Mouse (Mus musculus): Measurements from ENCODE around the gene Pofut2.
"Not testable (repeated sequence)": the region's sequence is repeated elsewhere in the genome, so short reads cannot be mapped to it uniquely, and the experiment has no call there.

The Pofut2 gene

DNA sequence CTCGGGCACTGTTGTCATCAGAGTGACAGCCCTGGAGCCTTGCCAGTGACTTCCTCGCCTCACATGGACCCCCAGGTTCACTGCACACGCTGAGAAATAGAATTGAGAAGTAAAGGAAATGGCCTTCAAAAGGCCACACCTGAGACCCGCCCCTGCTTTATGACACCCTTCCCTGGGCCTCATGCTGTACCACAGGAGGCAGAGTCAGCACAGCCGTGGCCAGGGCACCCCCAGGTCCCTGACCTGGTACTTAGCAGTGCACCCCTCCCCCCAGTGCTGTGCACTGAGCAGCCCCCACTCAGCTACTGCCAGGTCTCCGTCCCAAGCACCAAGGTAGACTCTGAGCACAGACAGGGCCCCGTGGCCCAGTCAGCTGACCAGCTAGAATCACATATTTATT lies 10.1 kb downstream of the Pofut2 start:
- DNase-seq (ENCODE audit: low spot score), result no peak

GRCm38 (mm10) chr10:77272980-77273730 lies 14.1 kb downstream of the Pofut2 start:
- DNase-seq (ENCODE audit: low spot score), result no peak

GRCm38 (mm10) chr10:77273798-77274197 lies 14.8 kb downstream of the Pofut2 start:
- DNase-seq (ENCODE audit: low spot score), result no peak

- DNase-seq (ENCODE audit: low spot score), result not testable (repeated sequence)
These were observed 23.1 kb downstream of the Pofut2 start for GRCm38 (mm10) chr10:77282085-77282484.

DNA sequence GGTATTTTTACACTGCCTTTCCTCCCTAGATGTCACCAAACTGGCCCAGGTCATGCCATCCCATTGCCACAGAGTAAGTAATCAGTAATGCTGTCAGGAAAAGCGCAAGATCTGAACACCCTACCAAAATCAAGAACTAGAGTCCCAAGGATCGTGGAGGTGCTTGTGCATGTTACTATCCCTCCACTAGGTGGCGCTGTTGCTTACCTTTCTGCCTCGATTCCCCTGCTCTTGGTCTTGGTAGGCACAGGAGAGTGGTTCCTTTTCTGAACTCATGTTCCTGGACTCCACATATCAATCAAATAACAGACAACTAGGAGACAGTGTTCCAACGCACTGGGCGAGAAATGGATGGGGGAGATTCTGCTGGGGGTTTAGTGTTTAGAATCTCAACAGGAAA lies 23.8 kb downstream of the Pofut2 start:
- DNase-seq (ENCODE audit: low spot score), result peak; percentile 82

- no peak for DNase-seq (ENCODE audit: low spot score)
These were observed 25.8 kb downstream of the Pofut2 start for GRCm38 (mm10) chr10:77284832-77285231.

DNA sequence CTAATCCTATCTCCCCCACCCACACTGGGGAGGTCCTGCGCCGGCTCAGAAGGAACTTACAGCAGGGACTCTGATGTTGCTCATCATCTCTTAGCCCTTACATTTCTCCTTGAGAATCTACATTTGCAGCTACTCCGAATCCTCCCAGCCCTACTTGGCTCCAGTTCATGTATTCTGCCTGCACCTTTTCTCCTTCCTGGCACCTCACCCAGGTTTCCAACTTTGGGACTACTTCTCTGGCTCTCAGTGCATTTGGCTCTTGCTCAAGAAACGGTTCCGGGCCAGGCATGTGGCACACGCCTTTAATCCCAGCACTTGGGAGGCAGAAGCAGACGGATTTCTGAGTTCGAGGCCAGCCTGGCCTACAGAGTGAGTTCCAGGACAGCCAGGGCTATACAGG lies 28.6 kb downstream of the Pofut2 start:
- no peak for DNase-seq (ENCODE audit: low spot score)

GRCm38 (mm10) chr10:77288639-77289195 lies 29.7 kb downstream of the Pofut2 start:
- DNase-seq (ENCODE audit: low spot score), result no peak

- no peak for DNase-seq (ENCODE audit: low spot score)
These were observed 30.5 kb downstream of the Pofut2 start for GRCm38 (mm10) chr10:77289559-77289958.

- no peak for DNase-seq (ENCODE audit: low spot score)
These were observed 31.8 kb downstream of the Pofut2 start for GRCm38 (mm10) chr10:77290624-77291366.

GRCm38 (mm10) chr10:77294691-77295090 lies 35.7 kb downstream of the Pofut2 start:
- no peak for DNase-seq (ENCODE audit: low spot score)

DNA sequence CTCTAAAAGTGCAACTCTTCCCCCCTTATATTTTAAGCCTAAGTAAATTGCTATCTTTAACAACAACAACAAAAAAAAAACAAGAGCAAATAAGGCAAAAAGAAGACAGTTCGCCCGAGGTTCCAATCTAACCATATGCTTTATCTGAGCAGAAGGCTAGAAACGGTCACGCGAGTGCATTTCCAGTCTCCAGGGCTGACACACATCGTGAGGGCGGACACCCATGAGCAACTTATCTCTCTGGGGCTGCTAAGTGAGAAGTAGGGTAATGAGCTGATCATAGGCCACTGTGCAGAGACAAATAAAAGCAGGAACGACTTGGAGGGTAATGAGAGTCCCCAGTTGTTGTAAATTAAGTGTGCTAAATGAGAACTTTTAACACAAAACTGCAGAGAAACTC lies 39.6 kb downstream of the Pofut2 start:
- DNase-seq (ENCODE audit: low spot score), result no peak

- no peak for DNase-seq (ENCODE audit: low spot score)
These were observed 40.2 kb downstream of the Pofut2 start for GRCm38 (mm10) chr10:77299194-77299593.

GRCm38 (mm10) chr10:77300237-77300933 lies 41.4 kb downstream of the Pofut2 start:
- no peak for DNase-seq (ENCODE audit: low spot score)

DNA sequence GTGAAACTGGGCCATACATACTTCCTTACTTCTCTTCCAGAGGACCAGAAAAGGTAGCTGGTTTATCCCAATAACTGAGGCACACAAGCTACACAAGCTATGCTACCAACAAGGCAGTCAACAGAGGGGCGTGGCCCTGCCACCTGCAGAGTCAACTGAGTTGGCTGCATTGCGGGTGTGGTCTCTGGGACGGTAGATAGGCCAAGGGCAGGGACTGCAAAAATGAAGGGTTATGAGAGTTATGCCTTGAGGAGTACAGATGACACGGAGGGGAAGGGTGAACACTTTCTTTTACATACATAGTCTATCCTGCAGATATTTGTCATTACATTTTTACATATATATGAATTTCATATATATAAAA lies 41.9 kb downstream of the Pofut2 start:
- DNase-seq (ENCODE audit: low spot score), result no peak

DNA sequence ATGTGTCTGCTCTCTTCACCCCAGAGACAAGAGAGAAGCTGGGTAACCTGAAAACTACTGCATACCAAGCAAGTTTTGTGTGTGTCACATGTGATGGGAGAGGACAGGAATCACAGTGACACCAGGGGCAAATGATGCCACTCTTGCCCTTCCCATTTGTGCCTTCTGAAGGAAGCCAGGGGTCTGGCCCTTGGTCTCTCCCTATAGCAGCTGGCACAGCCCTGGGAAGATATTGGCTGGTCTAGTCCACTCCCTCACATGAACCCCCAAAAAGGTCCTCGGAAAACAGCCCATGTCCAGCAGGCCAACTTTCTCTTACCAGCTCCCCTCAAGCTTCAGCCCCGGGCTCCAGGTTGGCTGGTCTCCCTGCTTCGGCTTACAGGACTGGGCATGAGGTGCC lies 45.3 kb downstream of the Pofut2 start:
- no peak for DNase-seq (ENCODE audit: low spot score)

DNA sequence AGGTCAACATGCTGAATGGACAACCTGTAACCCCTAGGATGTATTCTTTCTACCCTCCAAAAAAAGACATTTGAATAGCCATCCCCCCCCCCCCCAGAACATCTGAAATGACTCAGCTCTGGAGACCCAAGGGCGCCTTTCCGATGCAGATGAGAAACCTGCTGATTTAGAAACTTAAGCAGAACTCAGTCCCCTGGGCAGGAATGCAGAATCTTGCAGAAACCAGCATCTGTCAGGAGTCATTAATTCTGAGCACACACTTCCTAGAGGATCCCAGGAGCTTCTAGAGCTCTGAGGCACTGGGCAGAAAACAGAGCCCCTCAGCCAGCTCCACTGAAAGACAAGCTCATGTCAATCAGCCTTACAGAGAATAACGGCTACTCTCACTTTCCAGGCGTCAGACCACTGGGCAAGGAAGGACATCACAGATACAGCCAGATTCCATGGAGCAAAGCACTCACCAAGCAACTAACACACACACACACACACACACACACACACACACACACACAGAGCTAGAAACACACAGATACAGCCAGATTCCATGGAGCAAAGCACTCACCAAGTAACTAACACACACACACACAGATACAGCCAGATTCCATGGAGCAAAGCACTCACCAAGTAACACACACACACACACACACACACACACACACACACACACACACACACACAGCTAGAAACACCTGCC lies 46.0 kb downstream of the Pofut2 start:
- DNase-seq (ENCODE audit: low spot score), result no peak

GRCm38 (mm10) chr10:77305766-77306165 lies 46.7 kb downstream of the Pofut2 start:
- no peak for DNase-seq (ENCODE audit: low spot score)

GRCm38 (mm10) chr10:77308978-77309377 lies 50.0 kb downstream of the Pofut2 start:
- DNase-seq (ENCODE audit: low spot score), result no peak

DNA sequence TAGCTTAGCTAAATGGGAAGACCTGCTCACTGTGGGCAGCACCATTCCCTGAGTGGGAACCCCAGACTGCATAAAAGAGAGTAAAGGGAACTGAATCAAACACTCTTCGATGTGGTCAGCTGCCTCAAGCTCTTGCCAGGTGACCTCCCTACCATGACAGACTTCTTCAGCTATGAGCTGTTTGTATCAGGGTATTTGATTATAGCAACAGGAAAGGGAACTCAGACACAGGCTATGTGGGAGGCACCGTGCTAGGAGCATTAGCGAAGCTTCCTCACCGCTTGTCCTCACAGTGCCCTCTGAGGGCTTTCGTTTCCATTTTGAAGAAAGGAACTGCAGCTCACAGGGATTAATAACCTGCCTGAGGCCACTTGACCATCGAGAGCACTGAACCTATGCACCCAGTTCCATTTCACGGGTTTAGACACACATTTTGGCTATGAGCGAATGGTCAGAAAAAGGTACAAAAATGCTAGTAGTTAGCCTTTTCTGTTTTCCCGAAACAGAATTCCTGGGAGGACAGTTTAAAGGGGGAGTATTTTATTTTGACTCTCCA lies 55.8 kb downstream of the Pofut2 start:
- no peak for DNase-seq (ENCODE audit: low spot score)

DNA sequence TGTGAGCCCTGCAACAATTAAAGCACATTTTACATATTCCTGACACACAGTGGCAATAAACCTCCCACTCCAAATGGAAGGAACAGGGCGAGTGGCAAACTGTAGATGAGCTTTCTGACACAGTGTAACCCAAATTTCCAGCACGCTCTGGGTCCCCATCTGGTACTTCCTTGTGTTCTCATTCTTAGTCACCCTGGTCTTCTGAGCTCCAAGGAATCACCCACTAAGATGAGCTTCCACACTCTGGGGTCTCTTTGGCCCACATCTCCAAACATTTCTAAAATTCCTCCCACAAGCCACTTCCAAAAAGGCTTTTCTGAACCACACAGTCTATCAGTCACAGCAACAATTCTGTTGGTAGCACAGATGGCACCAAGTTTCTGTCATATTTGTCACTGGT lies 56.7 kb downstream of the Pofut2 start:
- DNase-seq (ENCODE audit: low spot score), result no peak
